Comparison of ENCODE assay signal across 16 mouse cellular contexts in the genomic region with DNA sequence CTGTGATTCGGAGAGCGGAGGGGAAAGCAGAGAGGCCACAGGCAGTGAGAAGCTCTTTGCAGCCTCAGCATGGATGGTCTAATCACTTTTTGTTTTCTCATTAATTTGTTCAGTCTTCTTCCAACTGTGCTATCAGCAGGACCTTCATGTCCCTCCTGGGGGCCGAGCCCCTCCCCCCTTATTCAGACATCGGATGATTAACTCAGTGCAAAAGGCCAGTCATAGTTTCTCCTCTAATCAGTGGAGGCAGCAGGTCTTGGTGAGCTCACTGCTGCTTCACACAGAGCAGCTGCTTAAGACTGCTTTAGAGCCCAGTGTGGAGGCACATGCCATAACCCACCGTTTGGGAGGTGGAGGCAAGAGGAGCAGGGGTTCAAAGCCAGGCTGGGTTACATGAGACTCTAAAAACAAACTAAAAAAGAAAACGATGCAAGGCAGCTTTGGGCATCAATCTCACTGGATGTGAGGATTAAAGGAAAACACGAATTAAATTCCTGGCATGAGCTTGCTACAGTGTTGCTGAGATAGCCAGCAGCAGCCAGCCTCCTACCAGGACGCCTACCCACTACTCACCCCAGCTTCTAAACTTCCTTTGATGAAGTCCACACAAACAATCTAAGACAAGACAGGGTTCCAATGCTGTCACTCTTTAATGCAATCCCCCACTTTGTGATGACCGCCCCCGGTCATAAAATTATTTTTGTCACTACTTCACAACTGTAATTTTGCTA.
DNase-seq lines count a peak whose midpoint lies in the region; ATAC-seq lines count a peak whose summit lies in the region.
"Had no signal": no experiment of that assay in that cellular context is flagged by ENCODE, and none has a peak within 500 bp of the region (broad histone marks: within the 10 kb centered on the region; RNA-seq: fewer than 3 reads in every experiment).

No protein-coding gene starts in this region.

- H3K36me3 ChIP-seq in hindbrain, embryonic 15.5 days, result no peaks in the 10 kb centered on the region
- no peaks in the 10 kb centered on the region for H3K36me3 ChIP-seq in neural tube, embryonic 15.5 days

- WGBS in hindbrain, embryonic 15.5 days, result 36% methylated on average over 10 of the region's 10 CpGs
- WGBS in neural tube, embryonic 15.5 days, result 45% methylated on average over 10 of the region's 10 CpGs

- H3K4me2 ChIP-seq in hindbrain, embryonic 15.5 days, result no peak overlapping the region
- no peak overlapping the region for H3K4me2 ChIP-seq in neural tube, embryonic 15.5 days

- peaks cover 17% of the 10 kb centered on the region for H3K4me1 ChIP-seq in hindbrain, embryonic 15.5 days (replicated peaks)
- peaks cover 14% of the 10 kb centered on the region for H3K4me1 ChIP-seq in neural tube, embryonic 15.5 days

- peak overlapping the region; percentile 12; the same call in 1 of the 2 replicates for H3K27ac ChIP-seq in hindbrain, embryonic 15.5 days (replicated peaks)
- no peak overlapping the region; the same call in 1 of the 2 replicates for H3K27ac ChIP-seq in neural tube, embryonic 15.5 days (replicated peaks)
- H3K27ac ChIP-seq: left cerebral cortex, adult 2 months; macrophage had no signal

- intact Hi-C loops in left cerebral cortex, postnatal 4 days (cut with DNase I), result no loop called here
- intact Hi-C loops in left cerebral cortex, postnatal 36 days (cut with DNase I), result no loop called here
- intact Hi-C loops in gastrocnemius, postnatal 14 days (cut with DNase I; ENCODE audit: low total_unique reads), result no loop called here

- ATAC-seq in hindbrain, embryonic 15.5 days (ENCODE audit: low FRiP score, low read depth), result peak; percentile 59; the same call in 1 of the 2 replicates
- peak; percentile 62 for ATAC-seq in neural tube, embryonic 15.5 days (ENCODE audit: low FRiP score)
- ATAC-seq: intestine, postnatal 0 days; liver, postnatal 0 days had no signal

- no peak overlapping the region for H3K4me3 ChIP-seq in hindbrain, embryonic 15.5 days
- H3K4me3 ChIP-seq in neural tube, embryonic 15.5 days (replicated peaks), result no peak overlapping the region
- H3K4me3 ChIP-seq: left cerebral cortex, adult 2 months; myocyte had no signal

- H3K27me3 ChIP-seq in hindbrain, embryonic 15.5 days, result no peaks in the 10 kb centered on the region
- H3K27me3 ChIP-seq in neural tube, embryonic 15.5 days (replicated peaks), result no peaks in the 10 kb centered on the region

- DNase-seq in embryo, embryonic 10.5 days (ENCODE audit: low spot score), result peak; percentile 29
- DNase-seq in embryo, embryonic 11 days, result no peak
- DNase-seq in left cerebral cortex, postnatal 4 days, result peak; percentile 50
- DNase-seq in left cerebral cortex, postnatal 36 days (ENCODE audit: low spot score in 2 of 2), result no peak
- DNase-seq in gastrocnemius, postnatal 14 days, result no peak
- no peak for DNase-seq in gastrocnemius, adult 18-20 months (ENCODE audit: low spot score)
- DNase-seq: adrenal gland, adult 8-10 months; cerebellum, postnatal 14 days; liver, postnatal 0 days; thymus, postnatal 4 days had no signal

- H3K9ac ChIP-seq in hindbrain, embryonic 15.5 days, result no peak overlapping the region
- no peak overlapping the region for H3K9ac ChIP-seq in neural tube, embryonic 15.5 days (replicated peaks)
- H3K9ac ChIP-seq: liver, postnatal 0 days had no signal

- H3K9me3 ChIP-seq in hindbrain, embryonic 15.5 days, result no peaks in the 10 kb centered on the region
- no peaks in the 10 kb centered on the region for H3K9me3 ChIP-seq in neural tube, embryonic 15.5 days (replicated peaks)

Comparison
In these comparisons a context has a peak if more than half of its experiments do, and no peak if none do; other contexts are left out.
1. DNase-seq: peak in embryo, embryonic 10.5 days (single experiment) and left cerebral cortex, postnatal 4 days (single experiment); none in embryo, embryonic 11 days (single experiment), left cerebral cortex, postnatal 36 days (0 of 2), gastrocnemius, postnatal 14 days (single experiment) and gastrocnemius, adult 18-20 months (single experiment).